Mouse (Mus musculus) midbrain, embryonic 15.5 days (tissue): ENCODE results near the gene Tpk1. TPM values are rescaled to one million over a fixed set of nuclear protein-coding genes. Genes with fewer than 3 reads are reported as not detected.

Source experiments
- ATAC-seq: fragments of 200-750 bp; cut with Nextera tagmentation; replicated peaks from 2 replicates; pipeline ENCODE4 v1.8.0; 2017; ENCODE audit warnings: moderate TSS enrichment
- H3K27ac ChIP-seq: fragments of 300-500 bp; sonication (generic); 2 replicates; pipeline ENCODE4 v1.5.1; 2015; ENCODE audit warnings: mild to moderate bottlenecking, inconsistent platforms
- H3K27me3 ChIP-seq: fragments of 300-500 bp; sonication (generic); replicated peaks from 2 replicates; pipeline ENCODE4 v1.6.1; 2015; ENCODE audit warnings: inconsistent platforms
- H3K36me3 ChIP-seq: fragments of 300-500 bp; sonication (generic); replicated peaks from 2 replicates; pipeline ENCODE4 v1.6.1; 2015; ENCODE audit warnings: inconsistent platforms
- H3K4me1 ChIP-seq: fragments of 300-500 bp; sonication (generic); 2 replicates; pipeline ENCODE4 v1.6.1; 2015; ENCODE audit warnings: inconsistent platforms
- H3K4me2 ChIP-seq: fragments of 300-500 bp; sonication (generic); 2 replicates; pipeline ENCODE4 v1.6.1; 2015; ENCODE audit warnings: inconsistent platforms, mild to moderate bottlenecking, moderate library complexity
- H3K4me3 ChIP-seq: fragments of 300-500 bp; sonication (generic); 2 replicates; pipeline ENCODE4 v1.5.1; 2015; ENCODE audit warnings: mild to moderate bottlenecking, inconsistent platforms
- H3K9ac ChIP-seq: fragments of 300-500 bp; sonication (generic); 2 replicates; pipeline ENCODE4 v1.6.1; 2015; ENCODE audit warnings: mild to moderate bottlenecking, inconsistent platforms
- H3K9me3 ChIP-seq: fragments of 300-500 bp; sonication (generic); 2 replicates; pipeline ENCODE4 v1.6.1; 2016; ENCODE audit warnings: inconsistent platforms
- WGBS: fragments of 180-500 bp; shearing (Covaris S2); methylation state at CpG from one replicate; pipeline ENCODE4 v1.1.7; 2015; ENCODE audit warnings: mixed read lengths; 5-methylcytosine and 5-hydroxymethylcytosine counted together
- polyA plus RNA-seq: library from polyadenylated mRNA; unstranded; fragments of >200 nt; fragmentation: Nextera tagmentation; extraction: Ambion mirVana; gene quantifications from 2 replicates; pipeline ENCODE4 v1.2.1, GENCODE M21; 2015

Gene Tpk1
- polyA plus RNA-seq, 1 experiment from 2014 or later, result 5.7 TPM

DNA sequence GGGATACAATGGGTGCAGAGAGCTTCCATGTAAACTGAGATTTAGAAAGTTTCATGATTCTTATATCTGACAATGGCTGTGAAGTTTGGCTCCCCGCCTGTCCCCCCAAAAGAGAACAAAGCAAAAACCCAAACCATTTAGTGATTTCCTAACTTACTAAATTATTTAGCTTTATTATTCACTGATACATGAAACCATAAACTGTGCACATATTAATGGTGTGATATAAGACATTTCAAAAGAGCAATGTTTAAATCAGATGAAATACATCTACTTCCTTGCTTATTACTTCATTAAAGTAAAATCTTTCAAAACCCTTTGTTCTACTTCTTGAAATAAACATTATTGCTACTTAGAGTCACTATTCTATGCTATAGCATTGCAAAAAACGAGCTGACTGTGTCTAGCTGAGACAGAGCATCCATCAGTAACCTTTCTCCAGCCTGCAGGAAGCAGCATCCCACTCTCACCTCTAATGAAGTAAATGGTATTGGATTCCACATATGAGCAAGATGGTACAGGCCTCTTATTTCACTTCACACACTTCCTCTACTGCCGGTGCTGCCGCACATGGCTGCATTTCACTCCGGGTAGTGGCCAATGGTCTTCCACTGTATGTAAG, 161.4 kb downstream of the Tpk1 start:
- no peak overlapping the region for H3K27ac ChIP-seq
- WGBS, result 87% methylated on average over 5 of the region's 5 CpGs
- no peak overlapping the region for H3K4me2 ChIP-seq
- ATAC-seq, result no peak
- no peak overlapping the region for H3K9ac ChIP-seq
- H3K9me3 ChIP-seq, result no peaks in the 10 kb centered on the region
- no peaks in the 10 kb centered on the region for H3K4me1 ChIP-seq
- no peaks in the 10 kb centered on the region for H3K27me3 ChIP-seq
- H3K4me3 ChIP-seq, result no peak overlapping the region
- H3K36me3 ChIP-seq, result no peaks in the 10 kb centered on the region

DNA sequence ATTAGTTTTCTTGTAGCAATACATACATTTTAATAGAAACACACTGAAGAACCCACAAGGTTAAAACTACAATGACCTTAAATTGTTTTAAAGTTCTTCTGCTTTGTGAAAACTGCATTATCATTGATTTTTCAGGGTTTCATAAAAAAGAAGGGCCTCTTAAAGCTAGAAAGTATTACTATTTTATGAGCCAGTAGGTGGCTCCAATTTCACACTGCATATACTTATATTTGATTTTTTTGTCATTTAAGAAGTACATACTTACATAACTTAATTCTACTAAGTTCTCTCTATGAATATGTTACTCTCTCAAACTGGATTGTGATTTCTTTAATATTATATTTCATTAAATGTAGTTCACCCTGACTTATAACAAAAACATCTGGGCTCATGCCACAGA, 173.7 kb downstream of the Tpk1 start:
- Histone ChIP-seq H3K9ac (no peak overlapping the region), H3K27ac (no peak overlapping the region), H3K27me3 (no peaks in the 10 kb centered on the region), H3K36me3 (no peaks in the 10 kb centered on the region), H3K9me3 (no peaks in the 10 kb centered on the region), H3K4me2 (no peak overlapping the region), H3K4me1 (no peaks in the 10 kb centered on the region), H3K4me3 (no peak overlapping the region)
- ATAC-seq, result no peak

DNA sequence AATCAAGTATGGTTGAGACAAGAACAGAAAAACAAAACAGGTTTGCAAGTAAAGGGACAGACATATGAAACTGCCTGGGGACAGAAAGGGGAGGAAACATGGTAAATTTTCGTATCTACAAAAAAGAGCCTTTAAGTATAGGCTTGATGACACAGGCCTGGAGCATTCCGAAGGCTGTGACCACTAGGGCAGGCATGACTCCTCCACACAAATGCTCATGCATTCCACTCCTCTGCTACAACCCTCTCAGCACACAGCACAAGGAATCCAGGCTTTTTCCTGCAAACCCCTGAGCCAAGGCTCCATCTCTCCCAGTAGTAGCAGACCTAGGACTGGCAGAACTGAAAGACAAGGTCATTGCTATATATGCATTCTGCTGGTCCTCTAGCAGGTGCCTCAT, 179.4 kb downstream of the Tpk1 start:
- ATAC-seq, result no peak
- Histone ChIP-seq H3K4me2 (no peak overlapping the region), H3K27ac (no peak overlapping the region), H3K4me1 (no peaks in the 10 kb centered on the region), H3K9me3 (no peaks in the 10 kb centered on the region), H3K27me3 (no peaks in the 10 kb centered on the region), H3K36me3 (no peaks in the 10 kb centered on the region), H3K4me3 (no peak overlapping the region), H3K9ac (no peak overlapping the region)
- 94% methylated on average over 2 of the region's 2 CpGs for WGBS

DNA sequence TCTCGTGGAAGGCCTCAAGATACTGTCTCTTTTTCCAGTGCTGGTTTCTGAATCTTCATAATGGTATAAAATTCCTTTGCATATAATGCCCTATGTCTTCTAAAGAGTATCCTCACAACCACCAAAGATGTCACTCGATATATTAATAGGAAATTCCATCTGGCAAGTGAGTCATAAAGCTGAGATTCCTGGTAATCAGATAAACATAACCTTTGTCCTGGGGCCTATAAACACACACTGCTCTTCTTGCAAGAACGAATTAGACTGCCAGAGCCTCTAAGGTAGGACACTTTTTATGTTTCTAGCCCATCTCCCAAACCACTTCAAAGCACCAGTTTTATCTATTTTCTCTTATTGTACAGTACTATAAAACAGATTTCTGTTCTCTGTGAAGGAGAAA, 185.4 kb downstream of the Tpk1 start:
- H3K27me3 ChIP-seq, result no peaks in the 10 kb centered on the region
- H3K9me3 ChIP-seq, result no peaks in the 10 kb centered on the region
- H3K27ac ChIP-seq, result no peak overlapping the region
- 81% methylated on average over 3 of the region's 3 CpGs for WGBS
- H3K4me1 ChIP-seq, result no peaks in the 10 kb centered on the region
- H3K4me3 ChIP-seq, result no peak overlapping the region
- H3K36me3 ChIP-seq, result no peaks in the 10 kb centered on the region
- no peak for ATAC-seq
- H3K4me2 ChIP-seq, result no peak overlapping the region
- no peak overlapping the region for H3K9ac ChIP-seq

DNA sequence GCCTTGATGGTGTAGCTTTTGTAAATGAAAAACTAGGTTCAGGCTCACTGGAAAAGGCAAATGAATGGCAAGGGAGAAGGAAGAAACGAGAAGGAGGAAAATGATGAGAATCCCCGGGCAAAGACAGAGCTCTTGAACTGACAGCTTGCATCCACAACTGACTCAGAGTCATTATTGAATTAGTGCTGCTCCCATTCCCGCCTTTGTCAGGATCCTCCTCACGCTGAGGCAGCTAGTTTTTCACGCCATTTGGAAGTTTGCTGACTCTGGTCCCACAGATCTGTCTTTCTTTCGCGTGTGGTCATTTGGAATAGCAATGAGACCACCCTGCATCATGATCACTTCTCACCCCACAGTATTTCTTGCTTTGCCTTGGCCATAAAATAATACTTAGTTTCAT, 187.3 kb downstream of the Tpk1 start:
- Histone ChIP-seq H3K27me3 (no peaks in the 10 kb centered on the region), H3K4me2 (no peak overlapping the region), H3K4me1 (no peaks in the 10 kb centered on the region), H3K27ac (no peak overlapping the region), H3K4me3 (no peak overlapping the region), H3K9ac (no peak overlapping the region), H3K9me3 (no peaks in the 10 kb centered on the region), H3K36me3 (no peaks in the 10 kb centered on the region)
- ATAC-seq, result no peak
- 54% methylated on average over 7 of the region's 7 CpGs for WGBS

DNA sequence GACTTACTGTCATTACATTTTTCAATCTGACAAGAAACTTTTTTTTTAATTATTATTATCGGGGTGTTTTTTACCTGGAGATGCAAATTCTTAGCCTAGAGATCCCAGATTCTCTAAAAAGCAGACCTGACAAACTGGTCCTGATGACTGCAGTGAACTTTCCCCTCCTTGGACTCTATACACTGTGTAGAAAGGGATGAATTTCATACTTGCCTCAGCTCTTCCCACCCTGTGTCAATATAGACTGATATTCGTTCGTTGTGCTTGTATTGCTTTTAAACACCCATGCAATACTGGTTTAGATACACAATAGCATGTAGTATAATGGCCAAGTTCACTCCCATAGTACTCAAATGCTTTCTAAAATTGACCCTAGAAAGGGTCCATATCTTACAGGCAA, 189.7 kb downstream of the Tpk1 start:
- Histone ChIP-seq H3K27me3 (no peaks in the 10 kb centered on the region), H3K27ac (no peak overlapping the region), H3K9me3 (no peaks in the 10 kb centered on the region), H3K4me2 (no peak overlapping the region), H3K4me3 (no peak overlapping the region), H3K4me1 (no peaks in the 10 kb centered on the region), H3K9ac (no peak overlapping the region), H3K36me3 (no peaks in the 10 kb centered on the region)
- ATAC-seq, result no peak
- 98% methylated on average over 3 of the region's 3 CpGs for WGBS

DNA sequence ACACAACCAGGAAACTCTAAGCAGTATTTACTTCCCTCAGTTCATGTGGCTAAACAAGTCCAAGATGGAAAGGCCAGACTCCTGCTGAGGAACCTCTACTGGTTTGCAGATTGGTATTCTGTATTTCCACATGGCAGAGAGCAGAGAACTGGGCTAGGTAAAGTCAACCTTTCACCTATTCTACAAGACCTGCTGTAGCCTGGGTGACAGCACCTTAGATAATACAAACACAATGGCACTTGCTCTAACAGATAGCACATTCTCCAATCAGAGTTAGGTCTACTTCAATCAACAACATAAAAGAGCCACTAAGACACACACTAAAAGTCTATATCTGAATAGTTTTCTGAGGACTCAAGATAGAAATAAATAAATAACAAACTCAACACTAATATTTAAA, 190.2 kb downstream of the Tpk1 start:
- Histone ChIP-seq H3K27me3 (no peaks in the 10 kb centered on the region), H3K4me1 (no peaks in the 10 kb centered on the region), H3K36me3 (no peaks in the 10 kb centered on the region), H3K27ac (no peak overlapping the region), H3K9me3 (no peaks in the 10 kb centered on the region), H3K9ac (no peak overlapping the region), H3K4me2 (no peak overlapping the region), H3K4me3 (no peak overlapping the region)
- no peak for ATAC-seq

DNA sequence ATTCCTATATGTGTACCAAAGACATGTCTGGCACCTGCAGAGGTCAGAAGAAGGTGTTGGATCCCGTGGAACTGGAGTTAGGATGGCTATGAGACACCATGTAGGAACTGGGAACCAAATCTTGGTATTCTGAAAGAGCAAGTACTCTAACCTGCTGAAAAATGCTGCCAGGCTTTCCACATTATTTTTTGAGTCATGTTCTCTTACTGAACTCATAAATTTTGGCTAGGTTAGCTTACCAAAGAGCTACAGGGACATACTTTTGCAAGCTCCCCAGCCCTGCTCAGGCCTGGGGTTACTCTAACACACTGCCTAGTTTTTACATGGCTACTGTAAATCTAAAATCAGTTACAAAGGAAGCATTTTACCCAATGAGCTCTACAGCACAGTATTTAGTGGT, 194.5 kb downstream of the Tpk1 start:
- ATAC-seq, result no peak
- H3K27ac ChIP-seq, result no peak overlapping the region
- no peak overlapping the region for H3K9ac ChIP-seq
- H3K36me3 ChIP-seq, result no peaks in the 10 kb centered on the region
- WGBS, result 90% methylated on average over 1 of the region's 1 CpGs
- no peaks in the 10 kb centered on the region for H3K9me3 ChIP-seq
- no peaks in the 10 kb centered on the region for H3K27me3 ChIP-seq
- H3K4me2 ChIP-seq, result no peak overlapping the region
- H3K4me3 ChIP-seq, result no peak overlapping the region
- peaks cover 4% of the 10 kb centered on the region; the same call in 1 of the 2 replicates for H3K4me1 ChIP-seq

DNA sequence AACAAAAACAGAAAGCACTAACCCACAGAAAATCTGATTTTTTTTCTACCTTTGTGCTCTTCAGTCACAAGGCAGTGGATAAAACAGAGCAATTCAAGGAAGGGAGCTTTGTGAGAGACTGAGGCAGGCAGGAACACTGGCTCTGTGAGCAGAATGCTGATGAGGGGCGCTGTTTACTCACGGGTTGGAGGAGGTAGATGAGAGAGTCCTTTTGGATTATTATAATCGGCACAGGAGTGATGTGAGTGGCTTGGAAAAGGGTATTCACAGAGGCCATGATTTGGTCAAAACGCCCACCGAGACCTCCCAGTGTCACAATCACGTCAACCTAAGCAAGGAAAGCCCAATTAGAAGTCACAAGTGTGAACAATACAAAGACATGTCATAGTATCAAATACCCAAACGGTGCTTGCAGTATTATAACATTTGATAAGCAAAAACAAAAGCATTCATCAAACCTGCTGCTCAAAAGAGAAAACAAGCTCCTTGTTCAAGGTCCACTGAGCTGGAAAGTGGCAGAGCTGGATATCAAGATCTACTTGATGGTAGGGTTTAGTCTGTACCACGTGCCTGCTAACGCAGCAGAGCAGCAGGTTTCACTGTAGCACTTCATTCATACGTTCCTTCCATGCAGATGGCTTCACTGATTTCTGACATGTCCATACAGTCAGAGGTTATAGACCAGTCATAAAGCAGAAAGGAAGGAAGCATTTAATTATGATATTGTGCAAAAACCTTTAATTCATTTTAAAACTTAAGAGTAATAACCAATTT, 197.1 kb downstream of the Tpk1 start:
- 52% methylated on average over 10 of the region's 10 CpGs for WGBS
- 0 out of 2 replicates have a peak, but pooled peaks have one; percentile 37 for ATAC-seq
- H3K27me3 ChIP-seq, result no peaks in the 10 kb centered on the region
- peaks cover 4% of the 10 kb centered on the region; the same call in 1 of the 2 replicates for H3K4me1 ChIP-seq
- H3K4me2 ChIP-seq, result no peak overlapping the region
- H3K9ac ChIP-seq, result no peak overlapping the region
- no peak overlapping the region for H3K4me3 ChIP-seq
- H3K36me3 ChIP-seq, result no peaks in the 10 kb centered on the region
- no peak overlapping the region for H3K27ac ChIP-seq
- no peaks in the 10 kb centered on the region for H3K9me3 ChIP-seq

DNA sequence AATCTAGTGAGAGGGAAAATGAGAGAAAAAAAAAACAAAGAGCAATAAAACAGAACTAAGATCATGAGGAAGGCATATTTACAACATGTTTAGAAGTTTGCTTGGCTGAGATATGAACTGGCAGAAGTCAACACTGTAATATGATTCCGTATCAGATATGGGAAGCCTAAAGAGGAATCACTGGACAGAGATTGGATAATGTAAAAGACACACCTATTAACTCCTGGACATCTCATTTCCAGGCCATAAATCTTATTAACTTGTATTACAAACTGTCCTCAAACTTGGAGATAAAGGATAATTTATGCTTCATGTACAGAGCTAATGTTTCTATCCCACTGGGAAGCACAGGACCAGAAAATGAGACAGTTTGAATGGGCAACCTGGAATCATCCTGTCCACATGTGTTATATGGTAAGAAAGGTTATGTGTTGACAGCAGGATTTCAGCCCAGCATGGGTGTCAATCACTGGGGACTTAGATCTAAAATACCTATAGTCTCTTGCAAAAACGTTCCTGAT, 203.2 kb downstream of the Tpk1 start:
- no peak for ATAC-seq
- no peaks in the 10 kb centered on the region for H3K27me3 ChIP-seq
- no peak overlapping the region for H3K27ac ChIP-seq
- H3K9me3 ChIP-seq, result no peaks in the 10 kb centered on the region
- WGBS, result 58% methylated on average over 2 of the region's 2 CpGs
- no peak overlapping the region for H3K9ac ChIP-seq
- H3K4me1 ChIP-seq, result peaks cover 2% of the 10 kb centered on the region; the same call in 1 of the 2 replicates
- no peaks in the 10 kb centered on the region for H3K36me3 ChIP-seq
- H3K4me3 ChIP-seq, result no peak overlapping the region
- no peak overlapping the region for H3K4me2 ChIP-seq

DNA sequence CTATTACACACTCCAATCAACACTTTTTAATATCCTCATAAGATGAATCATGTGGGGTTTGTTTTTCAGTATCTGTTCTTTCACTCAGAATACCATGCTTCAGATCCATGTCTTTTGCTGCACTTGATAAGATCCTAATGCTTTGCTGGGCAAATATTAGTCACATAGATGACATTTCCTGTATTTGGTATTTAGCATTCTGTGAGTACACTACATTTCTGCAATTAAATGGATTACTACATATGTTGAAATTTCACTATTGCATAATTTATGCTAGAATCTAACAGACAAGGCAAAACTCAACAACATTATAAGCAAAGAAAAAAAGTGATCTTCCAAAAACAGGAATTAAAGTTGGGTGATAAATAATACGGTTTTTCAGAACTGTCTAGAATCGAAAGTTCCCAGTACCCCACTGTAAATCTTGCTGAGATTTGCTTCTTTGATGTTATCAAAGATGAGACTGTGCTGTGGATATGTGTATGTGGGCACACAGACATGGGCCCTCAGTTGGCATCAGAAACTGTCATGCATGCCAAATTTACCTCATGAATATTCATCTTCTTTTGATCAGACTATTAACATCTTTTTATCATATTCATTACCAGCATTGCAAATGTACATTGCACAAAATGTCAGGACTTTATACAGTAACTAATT, 203.8 kb downstream of the Tpk1 start:
- H3K9ac ChIP-seq, result no peak overlapping the region
- peak; percentile 81 for ATAC-seq
- H3K4me3 ChIP-seq, result no peak overlapping the region
- no peaks in the 10 kb centered on the region for H3K4me1 ChIP-seq
- H3K36me3 ChIP-seq, result no peaks in the 10 kb centered on the region
- H3K27ac ChIP-seq, result no peak overlapping the region
- H3K4me2 ChIP-seq, result no peak overlapping the region
- no peaks in the 10 kb centered on the region for H3K9me3 ChIP-seq
- WGBS, result 68% methylated on average over 2 of the region's 2 CpGs
- no peaks in the 10 kb centered on the region for H3K27me3 ChIP-seq

DNA sequence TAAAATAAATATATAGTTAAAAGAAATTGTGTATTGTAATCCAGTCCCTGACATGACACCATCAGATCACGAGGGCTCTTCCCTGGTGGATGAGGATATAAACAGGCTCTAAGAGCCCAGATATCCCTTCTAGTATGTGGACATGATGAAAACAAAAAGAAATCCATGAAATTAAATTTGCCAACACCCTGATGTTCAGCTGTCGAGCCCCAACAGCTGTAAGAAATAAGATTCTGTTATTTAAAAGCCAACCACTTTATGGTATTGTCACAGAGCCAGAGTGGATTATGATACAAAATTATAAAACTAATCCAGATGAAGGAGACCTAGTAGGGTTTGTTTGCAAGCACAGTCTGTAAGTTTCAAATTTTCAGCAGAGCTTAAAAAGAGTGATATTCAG, 207.0 kb downstream of the Tpk1 start:
- no peaks in the 10 kb centered on the region for H3K9me3 ChIP-seq
- H3K4me2 ChIP-seq, result no peak overlapping the region
- H3K27me3 ChIP-seq, result no peaks in the 10 kb centered on the region
- H3K27ac ChIP-seq, result no peak overlapping the region
- WGBS, result 78% methylated on average over 2 of the region's 2 CpGs
- no peak overlapping the region for H3K9ac ChIP-seq
- no peak for ATAC-seq
- no peaks in the 10 kb centered on the region for H3K4me1 ChIP-seq
- H3K36me3 ChIP-seq, result no peaks in the 10 kb centered on the region
- H3K4me3 ChIP-seq, result no peak overlapping the region
